31 mouse cellular contexts compared by ENCODE assay signal in genomic region chr6:50054233-50054632, GRCm38 (mm10). TPM values are rescaled to one million over a fixed set of nuclear protein-coding genes. Genes with fewer than 3 reads are reported as not detected.
DNase-seq lines count a peak whose midpoint lies in the region; ATAC-seq and TF ChIP-seq lines count a peak whose summit lies in the region.
"Had no signal": no experiment of that assay in that cellular context is flagged by ENCODE, and none has a peak within 500 bp of the region (broad histone marks: within the 10 kb centered on the region; RNA-seq: fewer than 3 reads in every experiment).

No protein-coding gene starts in this region.

- TF ChIP-seq POLR2A in testis, adult 2 months (IDR thresholded peaks at IDR 0.05; ENCODE audit: control insufficient read depth, low read depth, low read length) = no peak

- 0 out of 2 replicates have a peak overlapping the region, but pooled peaks have one; percentile 20 for H3K27ac ChIP-seq in forebrain, embryonic 10.5 days
- H3K27ac ChIP-seq in forebrain, embryonic 11.5 days (ENCODE audit: low read depth, low read length) = no peak overlapping the region
- H3K27ac ChIP-seq in testis, adult 2 months (ENCODE audit: control insufficient read depth, insufficient read depth, low read depth, low read length) = no peak overlapping the region
- no peak overlapping the region for H3K27ac ChIP-seq in neural tube, embryonic 13.5 days (replicated peaks)
- H3K27ac ChIP-seq: embryonic facial prominence, embryonic 13.5 days; heart, embryonic 10.5 days; heart, embryonic 15.5 days; hindbrain, embryonic 12.5 days; hindbrain, postnatal 0 days; kidney, postnatal 0 days; limb, embryonic 15.5 days; liver, embryonic 13.5 days; midbrain, embryonic 12.5 days had no signal

- no peaks in the 10 kb centered on the region for H3K36me3 ChIP-seq in forebrain, embryonic 10.5 days (replicated peaks)
- no peaks in the 10 kb centered on the region for H3K36me3 ChIP-seq in forebrain, embryonic 11.5 days (ENCODE audit: control insufficient read depth, insufficient read depth, low read length)
- H3K36me3 ChIP-seq in testis, adult 2 months (ENCODE audit: control insufficient read depth, insufficient read depth, low read length) = no peaks in the 10 kb centered on the region
- no peaks in the 10 kb centered on the region for H3K36me3 ChIP-seq in neural tube, embryonic 13.5 days
- H3K36me3 ChIP-seq: embryonic facial prominence, embryonic 13.5 days; G1E; heart, embryonic 10.5 days; heart, embryonic 15.5 days; hindbrain, embryonic 12.5 days; limb, embryonic 15.5 days; liver, embryonic 13.5 days; midbrain, embryonic 12.5 days had no signal

- DNase-seq in forebrain, embryonic 10.5 days (ENCODE audit: extremely low spot score, low spot score) = no peak
- DNase-seq in forebrain, embryonic 11.5 days (ENCODE audit: low spot score) = no peak
- DNase-seq in testis, postnatal 10 days (ENCODE audit: low spot score) = no peak
- DNase-seq in ovary, postnatal 10 days (ENCODE audit: low spot score) = no peak
- DNase-seq: adrenal gland, postnatal 10 days; cerebellum, adult 11-12 months; cerebellum, adult 9-11 months; embryo, embryonic 11 days; gastrocnemius, postnatal 14 days; kidney, postnatal 4 days; left cerebral cortex, postnatal 4 days; liver, embryonic 13.5 days; lung, adult 18-20 months; lung, postnatal 4 days had no signal

- H3K9ac ChIP-seq in forebrain, embryonic 11.5 days (ENCODE audit: low read length) = no peak overlapping the region
- H3K9ac ChIP-seq in neural tube, embryonic 13.5 days = no peak overlapping the region
- H3K9ac ChIP-seq: embryonic facial prominence, embryonic 13.5 days; heart, embryonic 15.5 days; hindbrain, embryonic 12.5 days; limb, embryonic 15.5 days; liver, embryonic 13.5 days; midbrain, embryonic 12.5 days had no signal

- H3K4me3 ChIP-seq in forebrain, embryonic 10.5 days = no peak overlapping the region
- no peak overlapping the region for H3K4me3 ChIP-seq in forebrain, embryonic 11.5 days (ENCODE audit: low read depth, low read length)
- peak overlapping the region; percentile 75 for H3K4me3 ChIP-seq in testis, adult 2 months (ENCODE audit: control insufficient read depth, low read depth, low read length)
- no peak overlapping the region for H3K4me3 ChIP-seq in neural tube, embryonic 13.5 days
- H3K4me3 ChIP-seq: embryonic facial prominence, embryonic 13.5 days; heart, embryonic 10.5 days; heart, embryonic 15.5 days; hindbrain, embryonic 12.5 days; limb, embryonic 15.5 days; liver, embryonic 13.5 days; megakaryocyte, embryonic 14.5 days; midbrain, embryonic 12.5 days; myocyte had no signal

- no peaks in the 10 kb centered on the region for H3K9me3 ChIP-seq in forebrain, embryonic 10.5 days
- H3K9me3 ChIP-seq in forebrain, embryonic 11.5 days (ENCODE audit: control insufficient read depth, low read length) = no peaks in the 10 kb centered on the region
- 0 out of 2 replicates have a peak, but pooled peaks cover 2% of the 10 kb centered on the region for H3K9me3 ChIP-seq in neural tube, embryonic 13.5 days
- H3K9me3 ChIP-seq: embryonic facial prominence, embryonic 13.5 days; G1E; heart, embryonic 10.5 days; heart, embryonic 15.5 days; hindbrain, embryonic 12.5 days; limb, embryonic 15.5 days; liver, embryonic 13.5 days; megakaryocyte, embryonic 14.5 days; midbrain, embryonic 12.5 days had no signal

- peaks cover 14% of the 10 kb centered on the region for H3K4me1 ChIP-seq in forebrain, embryonic 10.5 days
- no peaks in the 10 kb centered on the region for H3K4me1 ChIP-seq in forebrain, embryonic 11.5 days (replicated peaks; ENCODE audit: control insufficient read depth, insufficient read depth, low read length)
- peaks cover 7% of the 10 kb centered on the region for H3K4me1 ChIP-seq in testis, adult 2 months (ENCODE audit: control insufficient read depth, insufficient read depth, low read length)
- H3K4me1 ChIP-seq in neural tube, embryonic 13.5 days (replicated peaks) = no peaks in the 10 kb centered on the region; the same call in 1 of the 2 replicates
- H3K4me1 ChIP-seq: heart, embryonic 10.5 days; heart, embryonic 15.5 days; liver, embryonic 13.5 days; megakaryocyte, embryonic 14.5 days had no signal

- H3K4me2 ChIP-seq in forebrain, embryonic 11.5 days (ENCODE audit: low read depth, low read length, severe bottlenecking) = no peak overlapping the region
- peak overlapping the region; percentile 28; the same call in 1 of the 2 replicates for H3K4me2 ChIP-seq in neural tube, embryonic 13.5 days
- H3K4me2 ChIP-seq: embryonic facial prominence, embryonic 13.5 days; heart, embryonic 15.5 days; hindbrain, embryonic 12.5 days; limb, embryonic 15.5 days; liver, embryonic 13.5 days; midbrain, embryonic 12.5 days had no signal

- no peaks in the 10 kb centered on the region for H3K27me3 ChIP-seq in forebrain, embryonic 10.5 days (ENCODE audit: poor library complexity, severe bottlenecking)
- no peaks in the 10 kb centered on the region for H3K27me3 ChIP-seq in forebrain, embryonic 11.5 days (ENCODE audit: control insufficient read depth, insufficient read depth, low read length)
- H3K27me3 ChIP-seq in testis, adult 2 months (ENCODE audit: control insufficient read depth, insufficient read depth, low read length) = no peaks in the 10 kb centered on the region
- H3K27me3 ChIP-seq in neural tube, embryonic 13.5 days = no peaks in the 10 kb centered on the region
- H3K27me3 ChIP-seq: embryonic facial prominence, embryonic 13.5 days; heart, embryonic 15.5 days; hindbrain, embryonic 12.5 days; limb, embryonic 15.5 days; liver, embryonic 13.5 days; midbrain, embryonic 12.5 days had no signal

- WGBS in forebrain, embryonic 10.5 days = 65% methylated on average over 13 of the region's 13 CpGs
- 60% methylated on average over 13 of the region's 13 CpGs for WGBS in forebrain, embryonic 11.5 days
- WGBS in neural tube, embryonic 13.5 days = 55% methylated on average over 13 of the region's 13 CpGs

- no peak for TF ChIP-seq CTCF in testis, adult 2 months (IDR thresholded peaks at IDR 0.05; ENCODE audit: control insufficient read depth, insufficient read depth, insufficient replicate concordance, low read depth, low read length)

- no peak for ATAC-seq in forebrain, embryonic 11.5 days (replicated peaks; ENCODE audit: low FRiP score)
- ATAC-seq in neural tube, embryonic 13.5 days (ENCODE audit: low read depth) = no peak
- no peak for ATAC-seq in CD4-positive, CD25-positive, alpha-beta regulatory T cell, adult 4 months
- ATAC-seq: hindbrain, postnatal 0 days; intestine, embryonic 16.5 days; lung, postnatal 0 days; Patski had no signal

RNA-seq across cellular contexts. Expression of gene Mpp6, which starts 55.8 kb away (rescaled TPM):
- polyA plus RNA-seq in forebrain, embryonic 10.5 days (2016; fragmentation: Nextera tagmentation; extraction: Ambion mirVana) = 73.6 and 75.0 TPM in 2 replicates
- 92.6 and 93.1 TPM in 2 replicates for polyA plus RNA-seq in forebrain, embryonic 11.5 days (2014; fragmentation: Nextera tagmentation; extraction: Ambion mirVana)
- 64.9 and 73.5 TPM in 2 replicates for polyA plus RNA-seq in testis, adult 2 months (2012; rRNA removed)
- polyA plus RNA-seq in neural tube, embryonic 13.5 days (2015; fragmentation: Nextera tagmentation; extraction: Ambion mirVana) = 55.9 and 59.5 TPM in 2 replicates
- polyA plus RNA-seq in CD4-positive, CD25-positive, alpha-beta regulatory T cell, adult 4 months (2017; shearing (Covaris generic)) = 1 to 10 TPM; 9.4 to 9.9 TPM
